Mouse (Mus musculus) cerebellum, adult 2 months (tissue): Measurements from ENCODE around the gene Tspan5.

Experiments used
- CTCF ChIP-seq: fragments of 200-500 bp; IDR thresholded peaks from 2 replicates; pipeline ENCODE4 v1.5.1; 2011; ENCODE audit warnings: low read depth, mild to moderate bottlenecking, control low read depth, low read length, moderate library complexity, borderline replicate concordance; ENCODE audit not compliant: insufficient read depth
- POLR2A ChIP-seq: fragments of 200-500 bp; IDR thresholded peaks from 2 replicates; pipeline ENCODE4 v1.6.1; 2011; ENCODE audit warnings: low read length, control low read depth, borderline replicate concordance; ENCODE audit not compliant: insufficient read depth

DNA sequence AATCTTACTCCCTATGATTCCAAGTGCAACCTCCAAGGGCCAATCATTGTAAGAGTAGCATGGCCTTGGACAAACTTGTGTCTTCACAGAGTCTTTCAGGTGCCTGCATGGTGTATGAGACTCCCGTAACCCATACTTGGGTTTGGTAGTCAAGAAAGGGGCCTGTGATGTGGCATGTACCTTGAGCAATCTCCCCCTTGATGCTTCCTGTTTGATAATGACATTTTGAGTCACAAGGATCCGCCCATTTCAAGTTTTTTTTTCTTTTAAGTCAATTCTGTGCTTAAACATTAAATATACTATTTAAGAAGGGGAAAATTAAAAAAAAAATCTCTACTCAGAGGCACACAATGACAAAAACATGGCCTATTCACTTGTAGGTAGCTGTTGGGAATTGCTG, 15.3 kb downstream of the Tspan5 start:
- TF ChIP-seq POLR2A: no peak
- no peak for TF ChIP-seq CTCF
